Mouse (Mus musculus) thymus, postnatal 25 days (tissue): ENCODE measurements around the gene Ctsz.

Experiments used
- DNase-seq: peaks from one replicate; pipeline ENCODE4 v3.0.0; 2022

Ctsz gene

GRCm38 (mm10) chr2:174391936-174392335, 46.9 kb downstream of the Ctsz start:
- no peak for DNase-seq

DNA sequence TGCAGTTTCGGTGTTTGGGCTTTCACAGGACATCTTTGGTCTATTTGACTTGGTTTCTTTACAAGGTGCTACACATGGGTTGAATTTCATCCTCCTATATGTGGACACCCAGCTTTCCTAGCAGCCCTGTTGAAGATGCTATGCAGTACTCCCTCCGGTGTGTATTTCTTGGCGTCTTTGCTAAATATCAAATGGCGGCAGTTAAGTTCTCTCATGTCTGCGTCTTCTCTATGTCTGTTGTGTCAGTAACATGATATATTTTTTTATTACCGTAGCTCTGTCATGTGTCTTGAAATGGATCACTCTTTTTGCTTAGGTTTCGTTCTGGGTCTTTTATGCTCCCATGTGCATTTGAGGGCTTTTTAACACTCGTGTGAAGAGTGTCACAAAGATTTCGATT, 57.8 kb downstream of the Ctsz start:
- DNase-seq: no peak
